Mouse (Mus musculus): ENCODE measurements at regions not wholly inside any gene's neighbourhood (a gene's known extent, or its start where the extent isn't known, plus 50 kb on each side); places are given as distances from the start of the nearest gene placed in this dataset.
"Not testable (repeated sequence)": the region's sequence is repeated elsewhere in the genome, so short reads cannot be mapped to it uniquely, and the experiment has no call there.

GRCm38 (mm10) chr17:16951092-16952016, 112.6 kb upstream of the Zfp960 start:
- peak; percentile 78 for DNase-seq (ENCODE audit: low spot score)

- DNase-seq (ENCODE audit: low spot score): not testable (repeated sequence)
Observed at GRCm38 (mm10) chr17:16952146-16952545, 111.8 kb upstream of the Zfp960 start.

GRCm38 (mm10) chr17:16997241-16997640, 66.7 kb upstream of the Zfp960 start:
- not testable (repeated sequence) for DNase-seq (ENCODE audit: low spot score)

GRCm38 (mm10) chr17:17004632-17005265, 59.2 kb upstream of the Zfp960 start:
- peak; percentile 68 for DNase-seq (ENCODE audit: low spot score)

- not testable (repeated sequence) for DNase-seq (ENCODE audit: low spot score)
Observed at GRCm38 (mm10) chr17:17005267-17005666, 58.6 kb upstream of the Zfp960 start.

All from ovary, postnatal 14 days (tissue).